Mouse (Mus musculus) spleen, adult 2 months (tissue): ENCODE measurements at regions not wholly inside any gene's neighbourhood (a gene's known extent, or its start where the extent isn't known, plus 50 kb on each side); places are given as distances from the start of the nearest gene placed in this dataset.

Experiments
- CTCF ChIP-seq: fragments of 200-500 bp; IDR thresholded peaks from 2 replicates; pipeline ENCODE4 v1.5.1; 2011; ENCODE audit warnings: mild to moderate bottlenecking, inconsistent platforms; ENCODE audit not compliant: insufficient read depth, insufficient read length, insufficient replicate concordance; ENCODE audit errors: extremely low read depth
- POLR2A ChIP-seq: fragments of 200-500 bp; IDR thresholded peaks from 2 replicates; pipeline ENCODE4 v1.6.1; 2011; ENCODE audit warnings: low read depth, low read length, inconsistent platforms

- TF ChIP-seq CTCF, result no peak
- TF ChIP-seq POLR2A, result no peak
These were observed 218.7 kb downstream of the Phlda1 start for GRCm38 (mm10) chr10:111724574-111725414.
